Mouse (Mus musculus): ENCODE measurements around the gene Tmem169. TPM values are rescaled to one million over a fixed set of nuclear protein-coding genes. Genes with fewer than 3 reads are reported as not detected.
A peak's percentile ranks its signal among the peaks of the same experiment; 100 is the strongest.

Tmem169 gene
- polyA plus RNA-seq, 1 experiment from 2014 or later: 25.5 TPM

DNA sequence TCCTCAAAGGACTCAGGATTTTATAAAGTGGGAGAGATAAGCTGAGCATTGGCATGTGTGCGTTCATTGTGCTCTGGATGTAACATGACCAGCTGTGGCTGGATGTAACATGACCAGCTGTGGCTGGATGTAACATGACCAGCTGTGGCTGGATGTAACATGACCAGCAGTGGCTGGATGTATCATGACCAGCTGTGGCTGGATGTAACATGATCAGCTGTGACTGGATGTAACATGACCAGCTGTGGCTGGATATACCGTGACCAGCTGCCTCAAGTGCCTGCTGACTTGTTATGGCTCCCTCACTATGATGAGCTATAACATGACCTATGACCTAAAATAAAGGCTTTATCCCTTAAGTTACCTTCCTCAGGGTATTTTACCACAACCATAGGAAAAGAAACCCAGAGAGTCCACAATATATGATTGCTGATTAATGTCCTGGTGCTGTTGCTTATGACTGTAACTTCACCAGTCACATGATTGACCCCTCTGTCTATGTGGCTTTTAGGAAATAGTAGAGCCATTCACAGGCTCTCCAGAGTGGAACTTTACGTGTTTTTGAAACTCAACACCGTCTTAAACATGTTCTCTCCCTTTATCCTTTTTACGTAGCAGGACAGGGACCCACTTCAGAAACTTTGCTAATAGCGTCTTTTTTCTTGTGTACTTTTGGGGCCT is 25.7 kb downstream of the Tmem169 start:
- no peak for ATAC-seq (ENCODE audit: low FRiP score)
- Histone ChIP-seq H3K27ac (ENCODE audit: low read depth, low read length) (no peak overlapping the region), H3K36me3 (ENCODE audit: control insufficient read depth, insufficient read depth, low read length) (no peaks in the 10 kb centered on the region), H3K4me1 (replicated peaks; ENCODE audit: control insufficient read depth, insufficient read depth, low read length) (no peaks in the 10 kb centered on the region; the same call in 1 of the 2 replicates), H3K9me3 (ENCODE audit: control insufficient read depth, low read length) (no peaks in the 10 kb centered on the region), H3K4me3 (ENCODE audit: low read depth, low read length) (no peak overlapping the region), H3K4me2 (replicated peaks; ENCODE audit: low read depth, low read length) (no peak overlapping the region), H3K9ac (ENCODE audit: low read depth, low read length) (no peak overlapping the region), H3K27me3 (ENCODE audit: control insufficient read depth, insufficient read depth, low read length) (no peaks in the 10 kb centered on the region)
- WGBS: 70% methylated on average over 6 of the region's 6 CpGs
- peak; percentile 21 for DNase-seq (ENCODE audit: low spot score)

DNA sequence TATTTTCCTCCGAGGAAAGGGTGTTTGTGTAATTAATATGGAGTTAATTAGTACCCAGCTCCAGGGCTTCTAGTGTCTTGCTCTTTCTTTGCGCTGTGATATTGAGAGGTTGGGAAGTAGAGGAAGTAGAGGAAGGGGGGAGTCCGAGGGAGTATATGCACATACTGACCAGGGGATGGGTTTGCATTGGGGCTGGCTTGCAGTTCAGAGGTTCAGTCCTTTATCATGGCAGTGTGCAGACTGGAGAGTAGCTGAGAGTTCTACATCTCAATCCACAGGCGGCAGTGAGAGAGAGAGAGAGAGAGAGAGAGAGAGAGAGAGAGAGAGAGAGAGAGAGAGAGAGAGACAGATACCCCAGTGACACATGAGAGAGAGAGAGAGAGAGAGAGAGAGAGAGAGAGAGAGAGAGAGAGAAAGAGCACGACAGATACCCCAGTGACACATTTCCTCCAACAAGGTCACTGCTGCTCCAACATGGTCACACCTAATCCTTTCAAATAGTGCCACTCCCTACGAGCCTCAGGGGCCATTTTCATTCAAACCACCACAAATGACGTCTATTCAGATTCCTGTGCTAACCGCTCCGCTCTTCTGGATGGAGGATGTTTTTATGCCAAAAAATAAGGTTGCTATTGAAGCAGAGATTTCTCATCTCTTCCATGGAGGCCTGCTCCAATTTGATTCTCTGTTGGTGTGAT is 28.7 kb downstream of the Tmem169 start:
- Histone ChIP-seq H3K4me3 (ENCODE audit: low read depth, low read length) (no peak overlapping the region), H3K27me3 (ENCODE audit: control insufficient read depth, insufficient read depth, low read length) (no peaks in the 10 kb centered on the region), H3K4me2 (replicated peaks; ENCODE audit: low read depth, low read length) (no peak overlapping the region), H3K27ac (ENCODE audit: low read depth, low read length) (no peak overlapping the region), H3K9me3 (ENCODE audit: control insufficient read depth, low read length) (no peaks in the 10 kb centered on the region), H3K9ac (ENCODE audit: low read depth, low read length) (no peak overlapping the region), H3K36me3 (ENCODE audit: control insufficient read depth, insufficient read depth, low read length) (no peaks in the 10 kb centered on the region), H3K4me1 (replicated peaks; ENCODE audit: control insufficient read depth, insufficient read depth, low read length) (no peaks in the 10 kb centered on the region; the same call in 1 of the 2 replicates)
- DNase-seq (ENCODE audit: low spot score) (no peak), ATAC-seq (ENCODE audit: low FRiP score) (no peak)
- 84% methylated on average over 9 of the region's 9 CpGs for WGBS

DNA sequence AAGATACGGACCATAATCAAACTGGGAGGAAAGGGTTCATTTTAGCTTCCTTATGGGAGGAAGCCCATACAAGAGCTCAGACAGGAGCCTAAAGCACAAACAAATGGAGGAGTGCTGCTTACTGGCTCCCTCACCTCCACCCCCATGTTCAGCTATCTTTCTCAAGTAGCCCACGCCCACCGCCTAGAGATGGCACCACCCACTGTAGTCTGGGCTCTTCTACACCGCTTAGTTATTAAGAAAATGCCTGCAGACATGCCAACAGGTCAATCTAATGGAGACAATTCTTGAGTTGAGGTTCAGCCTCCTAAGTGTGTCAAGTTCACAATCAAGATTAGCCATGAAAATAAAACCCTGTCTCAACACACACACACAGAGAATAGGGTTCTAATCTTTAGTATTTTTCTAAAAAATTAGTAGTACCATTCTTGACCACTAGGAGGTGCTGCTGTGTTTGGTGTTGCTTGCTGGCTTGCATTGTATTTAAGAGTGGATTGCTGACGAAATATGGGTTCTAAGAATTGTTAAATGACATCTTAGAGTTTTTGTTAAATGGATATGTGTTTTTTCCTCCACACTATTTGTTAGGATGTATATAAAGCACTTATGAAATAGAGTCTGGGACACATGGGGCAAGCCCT is 29.4 kb downstream of the Tmem169 start:
- no peak overlapping the region for H3K9ac ChIP-seq (ENCODE audit: low read depth, low read length)
- H3K27me3 ChIP-seq (ENCODE audit: control insufficient read depth, insufficient read depth, low read length): no peaks in the 10 kb centered on the region
- H3K27ac ChIP-seq (ENCODE audit: low read depth, low read length): no peak overlapping the region
- ATAC-seq (ENCODE audit: low FRiP score): no peak
- H3K4me3 ChIP-seq (ENCODE audit: low read depth, low read length): no peak overlapping the region
- WGBS: 80% methylated on average over 5 of the region's 5 CpGs
- H3K36me3 ChIP-seq (ENCODE audit: control insufficient read depth, insufficient read depth, low read length): no peaks in the 10 kb centered on the region
- no peaks in the 10 kb centered on the region for H3K9me3 ChIP-seq (ENCODE audit: control insufficient read depth, low read length)
- H3K4me1 ChIP-seq (replicated peaks; ENCODE audit: control insufficient read depth, insufficient read depth, low read length): no peaks in the 10 kb centered on the region
- no peak overlapping the region for H3K4me2 ChIP-seq (replicated peaks; ENCODE audit: low read depth, low read length)
- DNase-seq (ENCODE audit: low spot score): peak; percentile 62

DNA sequence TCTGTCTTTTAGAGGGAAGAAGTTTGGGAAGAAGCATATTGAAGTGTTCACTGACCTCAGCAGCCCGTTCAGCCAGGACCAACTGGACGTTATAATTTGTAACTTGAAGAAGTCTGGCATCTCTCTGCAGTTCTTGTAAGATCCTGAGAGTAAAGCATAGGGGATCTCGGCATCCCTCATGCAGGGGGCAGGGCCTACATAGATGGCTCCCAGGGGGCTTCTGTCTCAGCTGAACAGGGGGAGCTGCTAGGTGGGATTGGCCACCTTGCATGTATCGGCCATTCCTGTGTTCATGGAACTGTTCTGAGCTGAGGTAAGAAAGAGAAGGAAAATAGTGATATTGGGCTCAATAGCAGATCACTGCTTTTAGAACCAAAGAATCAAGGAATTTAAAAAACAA is 31.3 kb downstream of the Tmem169 start:
- Histone ChIP-seq H3K36me3 (ENCODE audit: control insufficient read depth, insufficient read depth, low read length) (no peaks in the 10 kb centered on the region), H3K4me1 (replicated peaks; ENCODE audit: control insufficient read depth, insufficient read depth, low read length) (no peaks in the 10 kb centered on the region), H3K9me3 (ENCODE audit: control insufficient read depth, low read length) (no peaks in the 10 kb centered on the region), H3K27ac (ENCODE audit: low read depth, low read length) (no peak overlapping the region), H3K9ac (ENCODE audit: low read depth, low read length) (no peak overlapping the region), H3K4me3 (ENCODE audit: low read depth, low read length) (no peak overlapping the region), H3K4me2 (replicated peaks; ENCODE audit: low read depth, low read length) (no peak overlapping the region), H3K27me3 (ENCODE audit: control insufficient read depth, insufficient read depth, low read length) (no peaks in the 10 kb centered on the region)
- ATAC-seq (ENCODE audit: low FRiP score) (no peak), DNase-seq (ENCODE audit: low spot score) (no peak)
- 87% methylated on average over 4 of the region's 4 CpGs for WGBS

DNA sequence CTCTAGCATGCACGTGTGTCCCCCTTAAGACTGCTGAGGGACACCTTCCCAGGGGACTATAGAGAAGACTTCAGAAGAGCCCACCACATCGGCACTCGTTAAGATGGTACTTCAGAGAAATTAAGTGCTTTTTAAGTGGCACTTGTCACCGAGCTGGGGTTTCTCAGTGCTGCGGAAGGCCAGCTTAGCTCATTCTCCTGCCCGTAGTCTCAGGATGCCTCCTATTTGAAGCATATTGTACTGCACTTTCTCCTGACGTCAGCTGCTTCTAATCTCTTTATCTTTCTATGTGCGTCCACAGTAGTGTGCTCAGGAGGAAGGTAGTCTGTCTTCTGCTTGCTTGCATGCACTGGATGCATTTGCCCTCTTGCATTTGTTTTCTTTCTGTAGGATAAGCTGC is 32.2 kb downstream of the Tmem169 start:
- Histone ChIP-seq H3K4me1 (replicated peaks; ENCODE audit: control insufficient read depth, insufficient read depth, low read length) (no peaks in the 10 kb centered on the region), H3K4me2 (replicated peaks; ENCODE audit: low read depth, low read length) (no peak overlapping the region), H3K9me3 (ENCODE audit: control insufficient read depth, low read length) (no peaks in the 10 kb centered on the region), H3K36me3 (ENCODE audit: control insufficient read depth, insufficient read depth, low read length) (no peaks in the 10 kb centered on the region), H3K27ac (ENCODE audit: low read depth, low read length) (no peak overlapping the region), H3K4me3 (ENCODE audit: low read depth, low read length) (no peak overlapping the region), H3K9ac (ENCODE audit: low read depth, low read length) (no peak overlapping the region), H3K27me3 (ENCODE audit: control insufficient read depth, insufficient read depth, low read length) (no peaks in the 10 kb centered on the region)
- DNase-seq (ENCODE audit: low spot score) (no peak), ATAC-seq (ENCODE audit: low FRiP score) (no peak)
- 79% methylated on average over 8 of the region's 8 CpGs for WGBS

DNA sequence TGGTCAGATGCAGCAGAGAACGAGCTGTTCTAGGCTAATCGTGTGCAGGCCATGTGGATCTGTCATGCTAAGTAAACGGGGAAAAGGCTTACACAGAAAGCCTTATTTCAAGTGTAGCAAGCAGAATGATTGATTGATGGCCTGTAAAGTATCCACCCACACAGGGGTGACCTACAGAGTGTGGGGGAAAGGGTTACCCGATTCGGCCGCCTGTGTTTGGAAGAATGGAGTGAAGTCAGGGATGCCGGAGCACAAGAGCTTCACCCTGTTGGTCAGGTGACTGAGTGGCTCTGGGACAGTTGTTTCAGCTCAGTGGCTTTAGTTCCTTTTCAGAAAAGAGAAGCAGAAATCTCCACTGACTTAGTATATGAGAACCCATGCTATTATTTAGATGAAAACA is 32.7 kb downstream of the Tmem169 start:
- 76% methylated on average over 7 of the region's 7 CpGs for WGBS
- H3K9me3 ChIP-seq (ENCODE audit: control insufficient read depth, low read length): no peaks in the 10 kb centered on the region
- H3K4me2 ChIP-seq (replicated peaks; ENCODE audit: low read depth, low read length): no peak overlapping the region
- H3K9ac ChIP-seq (ENCODE audit: low read depth, low read length): no peak overlapping the region
- H3K27me3 ChIP-seq (ENCODE audit: control insufficient read depth, insufficient read depth, low read length): no peaks in the 10 kb centered on the region
- DNase-seq (ENCODE audit: low spot score) (no peak), ATAC-seq (ENCODE audit: low FRiP score) (no peak)
- no peak overlapping the region for H3K4me3 ChIP-seq (ENCODE audit: low read depth, low read length)
- no peaks in the 10 kb centered on the region for H3K36me3 ChIP-seq (ENCODE audit: control insufficient read depth, insufficient read depth, low read length)
- no peak overlapping the region for H3K27ac ChIP-seq (ENCODE audit: low read depth, low read length)
- no peaks in the 10 kb centered on the region for H3K4me1 ChIP-seq (replicated peaks; ENCODE audit: control insufficient read depth, insufficient read depth, low read length)

DNA sequence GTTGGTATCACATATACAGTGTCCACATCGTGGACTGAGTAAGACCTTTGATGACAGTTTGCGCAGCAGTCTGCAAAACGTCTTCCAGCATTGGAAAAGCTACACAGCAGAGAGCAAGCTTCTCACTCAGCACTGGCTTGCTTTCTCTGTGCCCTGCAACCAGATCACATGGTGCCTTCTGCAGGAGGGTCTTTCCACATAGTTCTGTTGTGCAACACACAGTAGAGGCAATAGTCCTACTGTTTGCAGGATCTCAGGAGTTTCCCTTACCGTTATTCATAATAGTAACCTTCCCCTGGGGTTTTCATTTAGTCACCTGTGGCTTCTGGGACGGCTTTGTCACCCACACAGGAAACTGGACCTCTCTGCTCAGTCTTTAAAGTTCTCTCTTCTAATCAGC is 36.6 kb downstream of the Tmem169 start:
- Histone ChIP-seq H3K4me1 (replicated peaks; ENCODE audit: control insufficient read depth, insufficient read depth, low read length) (no peaks in the 10 kb centered on the region), H3K36me3 (ENCODE audit: control insufficient read depth, insufficient read depth, low read length) (no peaks in the 10 kb centered on the region), H3K4me3 (ENCODE audit: low read depth, low read length) (no peak overlapping the region), H3K9me3 (ENCODE audit: control insufficient read depth, low read length) (no peaks in the 10 kb centered on the region), H3K27ac (ENCODE audit: low read depth, low read length) (no peak overlapping the region), H3K9ac (ENCODE audit: low read depth, low read length) (no peak overlapping the region), H3K4me2 (replicated peaks; ENCODE audit: low read depth, low read length) (no peak overlapping the region), H3K27me3 (ENCODE audit: control insufficient read depth, insufficient read depth, low read length) (no peaks in the 10 kb centered on the region)
- 94% methylated on average over 5 of the region's 5 CpGs for WGBS
- DNase-seq (ENCODE audit: low spot score) (no peak), ATAC-seq (ENCODE audit: low FRiP score) (no peak)

DNA sequence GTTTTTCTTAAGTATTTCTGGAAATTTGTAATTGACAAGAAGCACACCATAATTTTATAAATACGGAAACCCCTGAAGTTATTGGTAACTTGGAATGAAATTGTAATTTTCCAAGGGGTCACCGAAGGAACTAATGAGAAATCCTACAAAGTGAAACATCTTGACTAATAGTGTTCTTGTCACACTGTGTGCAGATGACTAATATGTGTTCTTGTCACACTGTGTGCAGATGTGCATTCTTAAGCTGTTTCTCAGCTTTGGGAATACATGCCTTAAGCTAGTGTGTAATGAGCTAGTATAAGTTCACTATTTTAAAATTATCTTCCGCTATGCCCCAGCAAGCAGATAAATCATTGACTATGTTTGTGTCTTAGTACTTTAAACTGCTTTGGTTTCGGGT is 39.1 kb downstream of the Tmem169 start:
- 96% methylated on average over 4 of the region's 4 CpGs for WGBS
- ATAC-seq (ENCODE audit: low FRiP score) (no peak), DNase-seq (ENCODE audit: low spot score) (no peak)

More for the DNA sequence above, 39.1 kb downstream of the Tmem169 start:
- Histone ChIP-seq H3K9me3 (ENCODE audit: control insufficient read depth, low read length) (no peaks in the 10 kb centered on the region), H3K36me3 (ENCODE audit: control insufficient read depth, insufficient read depth, low read length) (no peaks in the 10 kb centered on the region), H3K4me2 (replicated peaks; ENCODE audit: low read depth, low read length) (no peak overlapping the region), H3K27ac (ENCODE audit: low read depth, low read length) (no peak overlapping the region), H3K4me3 (ENCODE audit: low read depth, low read length) (no peak overlapping the region), H3K9ac (ENCODE audit: low read depth, low read length) (no peak overlapping the region), H3K4me1 (replicated peaks; ENCODE audit: control insufficient read depth, insufficient read depth, low read length) (no peaks in the 10 kb centered on the region), H3K27me3 (ENCODE audit: control insufficient read depth, insufficient read depth, low read length) (no peaks in the 10 kb centered on the region)
